Mouse (Mus musculus) liver, embryonic 15.5 days (tissue): ENCODE measurements around the gene Klrb1b. TPM values are rescaled to one million over a fixed set of nuclear protein-coding genes. Genes with fewer than 3 reads are reported as not detected.

Experiments used
- ATAC-seq: fragments of 200-750 bp; cut with Nextera tagmentation; 2 replicates; pipeline ENCODE4 v1.8.0; 2017; ENCODE audit warnings: moderate number of reproducible peaks, mild to moderate bottlenecking, moderate library complexity; ENCODE audit not compliant: insufficient read depth
- H3K27ac ChIP-seq: fragments of 300-500 bp; sonication (generic); replicated peaks from 2 replicates; pipeline ENCODE4 v1.5.1; 2015; ENCODE audit warnings: mild to moderate bottlenecking, inconsistent platforms
- H3K27me3 ChIP-seq: fragments of 300-500 bp; sonication (generic); 2 replicates; pipeline ENCODE4 v1.6.1; 2015; ENCODE audit warnings: mild to moderate bottlenecking, inconsistent platforms
- H3K36me3 ChIP-seq: fragments of 300-500 bp; sonication (generic); replicated peaks from 2 replicates; pipeline ENCODE4 v1.6.1; 2015; ENCODE audit warnings: moderate library complexity, mild to moderate bottlenecking, inconsistent platforms
- H3K4me1 ChIP-seq: fragments of 300-500 bp; sonication (generic); replicated peaks from 2 replicates; pipeline ENCODE4 v1.6.1; 2015; ENCODE audit warnings: inconsistent platforms
- H3K4me2 ChIP-seq: fragments of 300-500 bp; sonication (generic); 2 replicates; pipeline ENCODE4 v1.6.1; 2015; ENCODE audit warnings: moderate library complexity, mild to moderate bottlenecking, inconsistent platforms
- H3K4me3 ChIP-seq: fragments of 300-500 bp; sonication (generic); replicated peaks from 2 replicates; pipeline ENCODE4 v1.5.1; 2015; ENCODE audit warnings: mild to moderate bottlenecking, inconsistent platforms
- H3K9ac ChIP-seq: fragments of 300-500 bp; sonication (generic); 2 replicates; pipeline ENCODE4 v1.6.1; 2015; ENCODE audit warnings: moderate library complexity, mild to moderate bottlenecking, inconsistent platforms
- H3K9me3 ChIP-seq: fragments of 300-500 bp; sonication (generic); replicated peaks from 2 replicates; pipeline ENCODE4 v1.6.1; 2016; ENCODE audit warnings: inconsistent platforms
- WGBS: fragments of 180-500 bp; shearing (Covaris S2); methylation state at CpG from one replicate; pipeline ENCODE4 v1.1.7; 2015; ENCODE audit warnings: mixed read lengths; ENCODE audit not compliant: insufficient replicate concordance; 5-methylcytosine and 5-hydroxymethylcytosine counted together
- polyA plus RNA-seq: library from polyadenylated mRNA; unstranded; fragments of >200 nt; fragmentation: Nextera tagmentation; extraction: Ambion mirVana; gene quantifications from 2 replicates; pipeline ENCODE4 v1.2.1, GENCODE M21; 2015

Klrb1b gene
- 0.18 and 0.23 TPM in 2 replicates for polyA plus RNA-seq

GRCm38 (mm10) chr6:128826132-128826531 is at the start of gene Klrb1b, which contains the start of gene Gm44511:
Gene Klrb1b, minus strand, starts transcription at chr6:128826331.
Gene Gm44511, minus strand, starts transcription at chr6:128826315.
- Histone ChIP-seq H3K4me2 (no peak within 1 kb of the TSS), H3K4me1 (no peaks in the 10 kb centered on the region), H3K9ac (no peak within 1 kb of the TSS), H3K27ac (no peak within 1 kb of the TSS), H3K9me3 (no peaks in the 10 kb centered on the region), H3K36me3 (no peaks in the 10 kb centered on the region), H3K27me3 (no peaks in the 10 kb centered on the region), H3K4me3 (no peak within 1 kb of the TSS)
- ATAC-seq = no peak
- 61% methylated on average over 6 of the region's 6 CpGs for WGBS

DNA sequence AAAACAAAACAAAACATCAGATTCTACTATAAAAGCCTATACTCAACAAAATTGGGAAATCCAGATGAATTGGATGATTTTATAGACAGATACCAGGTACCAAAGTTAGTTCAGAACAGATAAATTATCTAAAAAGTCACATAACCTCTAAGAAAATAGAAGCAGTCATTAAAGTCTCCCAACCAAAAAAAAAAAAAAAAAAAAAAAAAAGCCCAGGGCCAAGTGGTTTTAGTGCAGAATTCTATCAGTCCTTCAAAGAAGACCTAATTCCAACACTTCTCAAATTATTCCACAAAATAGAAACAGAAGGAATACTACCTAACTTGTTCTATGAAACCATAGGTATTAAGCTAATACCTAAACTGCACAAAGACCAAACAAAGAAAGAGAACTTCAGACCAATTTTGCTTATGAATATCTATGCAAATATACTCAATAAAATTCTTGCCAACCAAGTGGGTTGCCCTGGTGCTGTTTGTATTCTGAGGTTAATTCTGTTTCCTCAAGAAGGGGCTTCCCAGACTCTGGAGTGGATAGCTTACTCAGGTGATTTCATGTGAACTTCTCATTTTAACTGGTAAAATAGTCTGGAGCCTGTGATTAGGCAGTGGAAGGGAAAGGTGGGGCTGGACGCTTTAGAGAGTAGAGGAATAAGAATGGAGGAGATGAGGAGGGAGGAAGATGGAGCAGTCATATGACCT is 45.9 kb upstream of the Klrb1b start:
- 53% methylated on average over 1 of the region's 1 CpGs for WGBS
- no peaks in the 10 kb centered on the region for H3K9me3 ChIP-seq
- ATAC-seq = no peak

GRCm38 (mm10) chr6:128868861-128869260 is 42.7 kb upstream of the Klrb1b start:
- Histone ChIP-seq H3K27ac (no peak overlapping the region), H3K9ac (no peak overlapping the region), H3K4me3 (no peak overlapping the region), H3K36me3 (no peaks in the 10 kb centered on the region), H3K4me2 (no peak overlapping the region), H3K9me3 (no peaks in the 10 kb centered on the region), H3K4me1 (no peaks in the 10 kb centered on the region), H3K27me3 (no peaks in the 10 kb centered on the region)
- WGBS = 51% methylated on average over 3 of the region's 3 CpGs
- no peak for ATAC-seq

More for the DNA sequence above, 45.9 kb upstream of the Klrb1b start:
- Histone ChIP-seq H3K9ac (no peak overlapping the region), H3K27me3 (no peaks in the 10 kb centered on the region), H3K27ac (no peak overlapping the region), H3K4me3 (no peak overlapping the region), H3K36me3 (no peaks in the 10 kb centered on the region), H3K4me1 (no peaks in the 10 kb centered on the region), H3K4me2 (no peak overlapping the region)

DNA sequence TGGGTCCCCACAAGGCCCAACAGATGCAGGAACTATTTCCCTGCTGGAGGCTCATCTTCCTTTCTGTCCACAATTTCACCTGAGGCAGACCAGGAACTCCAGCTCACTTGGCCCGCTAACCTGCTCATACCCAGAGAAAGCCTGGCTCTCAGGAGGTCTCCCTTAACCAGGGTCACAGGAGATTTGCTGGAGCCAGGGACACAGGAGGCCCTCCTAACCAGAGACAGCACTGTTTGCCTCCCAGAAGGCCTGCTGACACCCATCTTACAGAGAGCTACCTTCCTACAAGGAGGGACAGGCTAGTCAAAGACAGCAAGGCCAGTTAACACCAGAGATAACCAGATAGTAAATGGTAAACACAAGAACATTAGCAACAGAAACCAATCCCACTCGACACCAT is 31.8 kb upstream of the Klrb1b start:
- Histone ChIP-seq H3K36me3 (no peaks in the 10 kb centered on the region), H3K27me3 (no peaks in the 10 kb centered on the region), H3K4me3 (no peak overlapping the region), H3K4me2 (no peak overlapping the region), H3K9ac (no peak overlapping the region), H3K9me3 (no peaks in the 10 kb centered on the region), H3K4me1 (peaks cover 9% of the 10 kb centered on the region), H3K27ac (no peak overlapping the region)
- no peak for ATAC-seq
- 62% methylated on average over 2 of the region's 2 CpGs for WGBS

- Histone ChIP-seq H3K36me3 (no peaks in the 10 kb centered on the region), H3K27me3 (no peaks in the 10 kb centered on the region), H3K9ac (no peak overlapping the region), H3K27ac (no peak overlapping the region), H3K4me1 (peaks cover 14% of the 10 kb centered on the region), H3K9me3 (no peaks in the 10 kb centered on the region), H3K4me2 (no peak overlapping the region), H3K4me3 (no peak overlapping the region)
- 73% methylated on average over 5 of the region's 5 CpGs for WGBS
- ATAC-seq = peak; percentile 41
Measured at GRCm38 (mm10) chr6:128856250-128856649, 30.1 kb upstream of the Klrb1b start.

DNA sequence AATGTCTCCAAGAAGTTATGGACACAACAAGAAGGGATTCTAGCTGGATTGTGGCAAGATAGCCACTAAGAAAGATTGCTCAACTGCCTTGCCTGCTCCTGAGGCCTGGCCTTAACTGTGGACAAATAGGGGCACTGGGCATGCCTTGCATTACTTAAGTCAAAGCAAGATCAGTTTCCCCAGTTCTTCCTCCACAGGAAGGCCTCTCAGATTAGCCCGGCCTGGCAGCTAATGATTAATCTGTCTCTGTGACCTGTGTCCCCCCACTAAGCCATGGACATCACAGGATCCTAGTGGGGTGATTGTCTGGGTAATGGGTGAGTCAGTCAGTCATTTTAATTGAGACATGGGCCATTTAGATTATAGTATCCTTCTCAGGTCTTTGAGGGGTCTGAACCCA is 29.3 kb upstream of the Klrb1b start:
- no peak overlapping the region for H3K4me2 ChIP-seq
- ATAC-seq = no peak
- H3K27ac ChIP-seq = no peak overlapping the region

GRCm38 (mm10) chr6:128854895-128855294 is 28.8 kb upstream of the Klrb1b start:
- no peak overlapping the region for H3K9ac ChIP-seq
- H3K4me1 ChIP-seq = peaks cover 17% of the 10 kb centered on the region
- no peaks in the 10 kb centered on the region for H3K27me3 ChIP-seq
- H3K36me3 ChIP-seq = no peaks in the 10 kb centered on the region
- H3K4me3 ChIP-seq = no peak overlapping the region
- no peak for ATAC-seq
- 80% methylated on average over 3 of the region's 3 CpGs for WGBS
- H3K9me3 ChIP-seq = no peaks in the 10 kb centered on the region
- H3K27ac ChIP-seq = no peak overlapping the region
- no peak overlapping the region for H3K4me2 ChIP-seq

More for the DNA sequence above, 29.3 kb upstream of the Klrb1b start:
- no peak overlapping the region for H3K4me3 ChIP-seq
- no peaks in the 10 kb centered on the region for H3K9me3 ChIP-seq
- no peak overlapping the region for H3K9ac ChIP-seq
- 20% methylated on average over 1 of the region's 1 CpGs for WGBS
- H3K36me3 ChIP-seq = no peaks in the 10 kb centered on the region
- H3K27me3 ChIP-seq = no peaks in the 10 kb centered on the region
- H3K4me1 ChIP-seq = peaks cover 14% of the 10 kb centered on the region

- H3K27me3 ChIP-seq = no peaks in the 10 kb centered on the region
- H3K36me3 ChIP-seq = no peaks in the 10 kb centered on the region
- H3K4me2 ChIP-seq = no peak overlapping the region
- H3K9me3 ChIP-seq = no peaks in the 10 kb centered on the region
- H3K27ac ChIP-seq = no peak overlapping the region
- H3K4me1 ChIP-seq = peaks cover 21% of the 10 kb centered on the region
- H3K9ac ChIP-seq = no peak overlapping the region
- 43% methylated on average over 12 of the region's 12 CpGs for WGBS
- no peak overlapping the region for H3K4me3 ChIP-seq
- no peak; the same call in 1 of the 2 replicates for ATAC-seq
Measured at GRCm38 (mm10) chr6:128854024-128854820, 28.1 kb upstream of the Klrb1b start.

GRCm38 (mm10) chr6:128852766-128853165 is 26.6 kb upstream of the Klrb1b start:
- no peaks in the 10 kb centered on the region for H3K36me3 ChIP-seq
- no peak overlapping the region for H3K4me3 ChIP-seq
- H3K27me3 ChIP-seq = no peaks in the 10 kb centered on the region
- no peak overlapping the region for H3K9ac ChIP-seq
- no peak overlapping the region for H3K4me2 ChIP-seq
- WGBS = 45% methylated on average over 3 of the region's 3 CpGs
- H3K4me1 ChIP-seq = peaks cover 21% of the 10 kb centered on the region
- no peak for ATAC-seq
- no peak overlapping the region for H3K27ac ChIP-seq
- no peaks in the 10 kb centered on the region for H3K9me3 ChIP-seq

DNA sequence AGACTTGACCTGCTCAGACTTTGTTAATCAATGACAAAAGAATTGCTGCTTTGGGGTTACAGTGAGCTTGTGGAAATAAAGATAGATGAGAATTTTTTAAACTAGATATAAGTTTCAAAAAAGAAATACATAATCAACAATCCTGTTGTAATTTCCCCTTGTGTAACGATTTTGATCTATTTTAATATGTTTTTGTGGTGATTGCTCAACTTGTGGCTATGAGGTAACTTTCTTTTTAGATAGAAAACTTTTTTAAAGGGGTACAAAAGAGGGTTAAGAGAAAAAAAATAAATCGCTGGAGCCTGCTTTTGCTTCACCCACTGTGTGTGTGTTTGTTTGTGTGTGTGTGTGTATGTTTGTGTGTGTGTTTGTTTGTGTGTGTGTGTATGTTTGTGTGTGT is 25.0 kb upstream of the Klrb1b start:
- peaks cover 19% of the 10 kb centered on the region for H3K4me1 ChIP-seq
- H3K36me3 ChIP-seq = no peaks in the 10 kb centered on the region
- no peak for ATAC-seq
- H3K9me3 ChIP-seq = no peaks in the 10 kb centered on the region
- no peaks in the 10 kb centered on the region for H3K27me3 ChIP-seq
- no peak overlapping the region for H3K27ac ChIP-seq
- no peak overlapping the region for H3K9ac ChIP-seq
- no peak overlapping the region; the same call in 1 of the 2 replicates for H3K4me2 ChIP-seq
- H3K4me3 ChIP-seq = no peak overlapping the region
- WGBS = 32% methylated on average over 2 of the region's 2 CpGs

DNA sequence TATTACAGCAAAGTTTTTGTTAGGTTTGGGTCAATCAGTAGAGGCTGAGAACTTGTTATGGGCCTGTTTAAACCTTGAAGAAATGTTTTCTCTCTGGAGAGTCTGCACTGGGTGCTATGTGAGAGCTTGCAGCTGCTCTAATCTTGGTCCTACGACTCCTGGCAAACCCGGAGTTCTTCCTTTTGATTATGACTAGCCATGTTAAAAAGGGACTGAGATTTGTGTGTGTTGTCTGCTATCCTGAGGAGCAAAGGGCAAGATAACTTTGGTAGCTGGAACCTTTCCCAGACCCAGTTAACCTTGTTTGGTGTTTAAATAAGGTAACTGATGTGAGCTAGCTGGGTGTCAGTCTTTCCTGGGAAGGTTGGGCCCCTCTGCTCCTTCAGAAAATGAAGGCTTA is 24.5 kb upstream of the Klrb1b start:
- H3K36me3 ChIP-seq = no peaks in the 10 kb centered on the region
- WGBS = 35% methylated on average over 2 of the region's 2 CpGs
- no peak overlapping the region; the same call in 1 of the 2 replicates for H3K4me2 ChIP-seq
- peaks cover 20% of the 10 kb centered on the region for H3K4me1 ChIP-seq
- no peaks in the 10 kb centered on the region for H3K27me3 ChIP-seq
- H3K9ac ChIP-seq = no peak overlapping the region
- H3K27ac ChIP-seq = no peak overlapping the region
- no peak overlapping the region for H3K4me3 ChIP-seq
- no peak for ATAC-seq
- H3K9me3 ChIP-seq = no peaks in the 10 kb centered on the region
